Mouse (Mus musculus) midbrain, postnatal 0 days (tissue): ENCODE measurements at regions not wholly inside any gene's neighbourhood (a gene's known extent, or its start where the extent isn't known, plus 50 kb on each side); places are given as distances from the start of the nearest gene placed in this dataset.

Experiments used
- ATAC-seq: fragments of 200-750 bp; cut with Nextera tagmentation; 2 replicates; pipeline ENCODE4 v1.8.0; 2017; ENCODE audit warnings: moderate number of reproducible peaks, mild to moderate bottlenecking, moderate TSS enrichment, moderate library complexity; ENCODE audit not compliant: low FRiP score
- DNase-seq: peaks from one replicate; pipeline ENCODE4 v3.0.0-alpha.2; 2015; ENCODE audit warnings: low spot score
- H3K27ac ChIP-seq: fragments of 300-500 bp; sonication (generic); 2 replicates; pipeline ENCODE4 v1.5.1; 2014; ENCODE audit warnings: low read depth, mild to moderate bottlenecking, low read length, mixed read lengths
- H3K27me3 ChIP-seq: fragments of 300-500 bp; sonication (generic); 2 replicates; pipeline ENCODE4 v1.6.1; 2014; ENCODE audit warnings: low read length, control low read depth, mixed read lengths; ENCODE audit not compliant: insufficient read depth
- H3K36me3 ChIP-seq: fragments of 300-500 bp; sonication (generic); 2 replicates; pipeline ENCODE4 v1.6.1; 2014; ENCODE audit warnings: low read length, control low read depth, mixed read lengths; ENCODE audit not compliant: insufficient read depth
- H3K4me1 ChIP-seq: fragments of 300-500 bp; sonication (generic); 2 replicates; pipeline ENCODE4 v1.6.1; 2014; ENCODE audit warnings: mild to moderate bottlenecking, control low read depth, antibody characterized with exemption, low read length, mixed read lengths; ENCODE audit not compliant: insufficient read depth
- H3K4me2 ChIP-seq: fragments of 300-500 bp; sonication (generic); 2 replicates; pipeline ENCODE4 v1.6.1; 2014; ENCODE audit warnings: low read depth, mild to moderate bottlenecking, low read length, mixed read lengths; ENCODE audit not compliant: poor library complexity, severe bottlenecking
- H3K4me3 ChIP-seq: fragments of 300-500 bp; sonication (generic); 2 replicates; pipeline ENCODE4 v1.5.1; 2014; ENCODE audit warnings: low read depth, mild to moderate bottlenecking, low read length, moderate library complexity
- H3K9ac ChIP-seq: fragments of 300-500 bp; sonication (generic); replicated peaks from 2 replicates; pipeline ENCODE4 v1.6.1; 2014; ENCODE audit warnings: mild to moderate bottlenecking, low read length, moderate library complexity, mixed read lengths; ENCODE audit not compliant: poor library complexity, severe bottlenecking
- H3K9me3 ChIP-seq: fragments of 300-500 bp; sonication (generic); 2 replicates; pipeline ENCODE4 v1.6.1; 2016; ENCODE audit warnings: low read length, control low read depth
- CTCF ChIP-seq: IDR thresholded peaks from 2 replicates; pipeline ENCODE4 v1.5.1; 2016; ENCODE audit warnings: antibody characterized with exemption, mild to moderate bottlenecking
- WGBS: fragments of 180-500 bp; shearing (Covaris S2); extraction: QIAGEN DNeasy Blood & Tissue Kit; methylation state at CpG from one replicate; pipeline ENCODE4 v1.1.7; 2014; 5-methylcytosine and 5-hydroxymethylcytosine counted together

- DNase-seq (no peak), ATAC-seq (peak; percentile 50; the same call in 1 of the 2 replicates)
- Histone ChIP-seq H3K4me2 (no peak overlapping the region), H3K4me3 (no peak overlapping the region), H3K27me3 (no peaks in the 10 kb centered on the region), H3K4me1 (no peaks in the 10 kb centered on the region), H3K9me3 (no peaks in the 10 kb centered on the region), H3K36me3 (no peaks in the 10 kb centered on the region), H3K9ac (no peak overlapping the region), H3K27ac (0 out of 2 replicates have a peak overlapping the region, but pooled peaks have one; percentile 13)
- TF ChIP-seq CTCF: no peak
These were observed 262.8 kb upstream of the B430305J03Rik start for GRCm38 (mm10) chr3:61628535-61628934.

DNA sequence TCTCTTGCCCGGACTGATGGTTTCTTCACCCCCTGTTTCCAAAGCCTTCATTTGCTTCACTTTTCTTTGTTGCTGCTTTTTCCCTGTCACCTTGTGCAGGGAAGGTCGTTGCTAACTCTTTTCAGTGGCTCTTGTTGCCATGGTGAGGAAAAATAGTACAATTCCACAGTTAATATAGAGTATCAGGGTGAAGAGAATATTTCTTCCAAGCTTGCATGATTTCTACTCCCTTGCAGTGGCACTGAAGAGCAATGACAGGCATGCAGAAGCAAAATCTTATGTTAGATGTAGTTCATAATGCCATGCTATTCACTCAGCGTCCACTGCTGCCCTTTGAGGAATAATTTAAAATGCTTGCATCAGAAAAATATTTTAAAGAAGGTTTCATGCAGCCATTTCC is 262.3 kb upstream of the B430305J03Rik start:
- DNase-seq: peak; percentile 19
- 0 out of 2 replicates have a peak overlapping the region, but pooled peaks have one; percentile 13 for H3K27ac ChIP-seq

DNA sequence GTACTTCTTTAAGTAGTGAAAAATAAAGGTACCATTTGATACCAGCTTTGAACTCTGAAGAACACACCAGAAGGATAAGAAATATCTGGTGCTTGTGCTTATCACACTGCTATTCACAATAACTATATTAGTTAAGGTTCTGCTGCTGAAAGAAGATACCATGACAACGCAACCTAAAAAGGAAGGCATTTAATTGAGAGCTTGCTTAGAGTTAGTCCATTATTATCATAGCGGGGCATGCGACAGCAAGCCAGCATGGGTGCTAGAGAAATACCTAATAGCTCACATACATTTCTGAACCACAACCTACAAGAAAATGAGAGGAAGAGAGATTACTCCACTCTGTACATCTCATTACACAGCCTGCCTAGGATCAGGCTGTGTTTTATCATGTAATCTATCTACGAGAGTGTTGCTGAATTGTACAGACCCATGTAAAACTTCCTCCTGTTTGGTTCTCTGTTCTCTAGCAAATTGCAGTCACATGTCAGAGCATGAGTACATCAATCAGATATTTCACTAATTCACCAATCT is 258.3 kb upstream of the B430305J03Rik start:
- no peak overlapping the region for H3K9ac ChIP-seq
- H3K27ac ChIP-seq: no peak overlapping the region
- no peak overlapping the region for H3K4me3 ChIP-seq
- H3K36me3 ChIP-seq: no peaks in the 10 kb centered on the region
- TF ChIP-seq CTCF: no peak
- H3K4me1 ChIP-seq: no peaks in the 10 kb centered on the region
- H3K4me2 ChIP-seq: no peak overlapping the region
- no peaks in the 10 kb centered on the region for H3K27me3 ChIP-seq
- WGBS: 39% methylated on average over 4 of the region's 4 CpGs
- no peaks in the 10 kb centered on the region for H3K9me3 ChIP-seq
- DNase-seq (no peak), ATAC-seq (no peak)

More for the DNA sequence above, 262.3 kb upstream of the B430305J03Rik start:
- no peaks in the 10 kb centered on the region for H3K27me3 ChIP-seq
- H3K9ac ChIP-seq: no peak overlapping the region
- H3K9me3 ChIP-seq: no peaks in the 10 kb centered on the region
- 24% methylated on average over 3 of the region's 3 CpGs for WGBS
- no peak overlapping the region for H3K4me3 ChIP-seq
- no peak overlapping the region for H3K4me2 ChIP-seq
- peak; percentile 86 for ATAC-seq
- peak; percentile 50 for TF ChIP-seq CTCF
- H3K36me3 ChIP-seq: no peaks in the 10 kb centered on the region
- no peaks in the 10 kb centered on the region for H3K4me1 ChIP-seq

GRCm38 (mm10) chr3:61605469-61605868 is 239.7 kb upstream of the B430305J03Rik start:
- Histone ChIP-seq H3K27ac (no peak overlapping the region), H3K9me3 (no peaks in the 10 kb centered on the region), H3K9ac (no peak overlapping the region), H3K4me2 (no peak overlapping the region), H3K27me3 (no peaks in the 10 kb centered on the region), H3K36me3 (no peaks in the 10 kb centered on the region), H3K4me3 (no peak overlapping the region), H3K4me1 (no peaks in the 10 kb centered on the region)
- TF ChIP-seq CTCF: no peak
- WGBS: 65% methylated on average over 4 of the region's 4 CpGs
- DNase-seq (no peak), ATAC-seq (no peak)

DNA sequence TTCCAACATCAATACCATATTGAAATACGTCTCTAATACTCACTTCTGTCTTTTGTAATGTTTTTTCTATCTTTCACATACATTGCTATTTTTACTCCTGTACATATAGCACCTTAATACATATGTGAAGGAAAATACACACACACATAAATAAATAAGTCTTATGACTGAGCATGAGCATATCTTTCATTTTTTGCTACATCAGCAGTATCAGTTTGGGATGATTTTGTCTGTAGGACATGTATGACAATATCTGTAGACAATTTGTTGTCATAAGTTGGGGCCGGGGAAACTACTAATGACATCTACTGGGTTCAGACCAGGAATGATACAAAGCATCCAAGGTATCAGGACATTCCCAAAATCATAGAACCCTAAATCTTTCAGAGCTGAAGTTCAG is 237.1 kb upstream of the B430305J03Rik start:
- H3K27ac ChIP-seq: no peak overlapping the region
- no peaks in the 10 kb centered on the region for H3K4me1 ChIP-seq
- H3K36me3 ChIP-seq: no peaks in the 10 kb centered on the region
- H3K4me3 ChIP-seq: no peak overlapping the region
- no peak overlapping the region for H3K9ac ChIP-seq
- WGBS: 91% methylated on average over 2 of the region's 2 CpGs
- H3K9me3 ChIP-seq: no peaks in the 10 kb centered on the region
- H3K4me2 ChIP-seq: no peak overlapping the region
- H3K27me3 ChIP-seq: no peaks in the 10 kb centered on the region
- no peak for DNase-seq
- no peak for ATAC-seq
- no peak for TF ChIP-seq CTCF

DNA sequence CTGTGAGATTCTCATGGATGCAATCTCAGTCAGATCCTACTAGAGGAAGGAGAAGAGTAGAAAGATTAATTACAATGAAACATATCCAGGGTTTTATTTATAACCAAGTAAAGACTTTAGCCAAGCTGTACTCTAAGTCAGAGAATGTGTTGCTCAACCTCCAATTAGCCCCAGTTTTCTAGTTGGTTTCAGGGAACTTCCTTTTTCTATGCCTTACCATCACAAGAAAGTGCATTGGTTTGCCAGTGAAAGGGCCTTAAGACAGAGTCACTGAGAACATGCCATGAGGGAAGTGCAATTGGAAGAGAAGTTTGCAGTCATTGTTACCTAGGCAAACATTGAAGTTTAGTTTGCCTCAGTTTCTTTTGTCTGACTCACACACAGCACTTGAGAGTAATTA is 229.8 kb upstream of the B430305J03Rik start:
- TF ChIP-seq CTCF: no peak
- no peaks in the 10 kb centered on the region for H3K27me3 ChIP-seq
- H3K36me3 ChIP-seq: no peaks in the 10 kb centered on the region
- DNase-seq: no peak
- no peak overlapping the region for H3K27ac ChIP-seq
- ATAC-seq: no peak
- H3K9ac ChIP-seq: no peak overlapping the region
- no peaks in the 10 kb centered on the region for H3K9me3 ChIP-seq
- H3K4me2 ChIP-seq: no peak overlapping the region
- H3K4me3 ChIP-seq: no peak overlapping the region
- no peaks in the 10 kb centered on the region for H3K4me1 ChIP-seq
